Mouse (Mus musculus) spleen, postnatal 14 days (tissue): ENCODE data around the gene P2rx1.

ENCODE experiments used
- DNase-seq, 2 experiments: peaks; one replicate each; pipeline ENCODE4 v3.0.0; 2021 to 2022; ENCODE audit warnings: low spot score in 2 of 2

The P2rx1 gene

DNA sequence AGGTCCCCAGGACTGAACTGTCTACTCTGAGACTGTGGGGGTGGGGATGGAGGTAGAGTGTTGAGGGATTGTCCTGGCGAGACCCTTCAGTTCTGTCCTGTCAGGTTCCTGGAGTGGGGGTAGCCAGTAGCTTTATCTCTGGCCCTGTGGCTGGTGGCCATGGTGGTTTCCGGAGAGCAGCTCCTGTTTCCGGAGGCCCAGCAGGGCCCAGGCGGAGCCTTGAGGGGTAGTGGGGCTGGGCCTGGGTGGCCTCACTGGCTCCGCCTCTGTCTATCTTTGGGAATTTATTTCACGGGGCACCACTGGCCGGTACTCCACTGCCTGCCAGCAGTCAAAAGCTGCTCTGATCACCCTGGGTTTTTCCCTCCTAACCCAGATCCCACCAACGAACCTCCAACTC, at the start of gene P2rx1:
Gene P2rx1 (plus strand): TSS at position 333 of the 400 bp plus-strand sequence.
- DNase-seq, result no peak

- DNase-seq, result no peak
These were observed 47.5 kb upstream of the P2rx1 start for GRCm38 (mm10) chr11:72951137-72952000.

- DNase-seq, result no peak
These were observed 46.7 kb upstream of the P2rx1 start for GRCm38 (mm10) chr11:72952226-72952625.

DNA sequence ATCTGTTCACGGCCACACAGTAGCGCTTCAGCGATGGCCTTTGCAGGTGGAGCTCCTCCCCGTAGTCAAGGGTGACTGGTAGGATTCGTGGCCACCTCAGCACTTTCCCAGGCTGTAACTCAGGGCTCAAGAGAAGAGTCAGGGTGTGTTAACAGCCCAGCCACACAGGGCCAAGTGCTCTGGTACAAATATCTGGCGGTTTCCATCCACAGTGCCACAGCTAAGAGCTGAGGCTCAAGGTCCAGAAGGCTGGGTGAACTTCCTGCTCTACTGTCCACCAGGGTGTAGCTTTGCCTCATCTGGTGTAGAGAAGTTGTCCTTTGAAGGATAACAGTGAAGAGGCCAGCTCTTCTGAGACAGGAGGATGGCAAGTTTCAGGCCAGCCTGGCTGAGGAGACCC, 46.2 kb upstream of the P2rx1 start:
- no peak for DNase-seq

GRCm38 (mm10) chr11:72953116-72953439, 45.8 kb upstream of the P2rx1 start:
- no peak for DNase-seq

GRCm38 (mm10) chr11:72953440-72954151, 45.3 kb upstream of the P2rx1 start:
- no peak for DNase-seq

DNA sequence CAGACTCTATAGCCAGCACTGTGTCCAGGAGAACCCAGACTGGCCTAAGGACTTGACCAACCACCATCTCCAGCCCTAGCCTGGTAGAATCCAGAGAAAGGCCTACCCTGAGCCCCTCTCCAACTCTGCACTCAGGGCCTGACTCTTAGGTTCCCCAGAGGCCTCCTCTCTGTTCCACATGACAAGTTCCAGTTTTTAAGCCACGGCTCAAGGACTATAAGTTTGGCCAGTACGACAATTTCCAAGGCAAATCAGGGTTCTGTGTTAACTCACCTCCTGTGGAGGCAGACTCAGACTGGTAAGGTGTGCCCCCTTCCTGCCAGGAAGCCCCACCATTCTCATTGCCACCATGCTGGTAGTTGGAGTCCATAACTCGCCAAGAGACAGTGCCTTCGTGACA, 44.7 kb upstream of the P2rx1 start:
- DNase-seq, result no peak

GRCm38 (mm10) chr11:72955339-72955974, 43.4 kb upstream of the P2rx1 start:
- DNase-seq, result no peak

DNA sequence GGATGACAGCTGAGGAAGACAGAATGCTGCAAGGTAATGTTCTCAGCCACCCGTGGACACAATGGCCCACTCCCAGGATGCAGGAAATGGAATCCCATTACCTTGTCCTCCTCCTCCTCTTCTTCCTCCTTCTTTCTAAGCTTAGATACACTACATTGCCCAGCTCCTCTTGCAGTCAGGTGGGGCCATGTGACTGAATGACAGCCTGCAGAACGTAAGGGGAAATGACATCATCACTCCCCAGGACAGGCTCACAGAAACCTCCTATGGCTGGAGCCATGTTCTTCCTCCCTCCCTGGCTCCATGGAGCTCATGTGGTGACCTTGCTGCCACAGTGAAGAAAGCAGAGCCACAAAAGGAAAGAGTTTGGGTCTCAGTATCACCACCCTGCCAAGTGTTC, 41.6 kb upstream of the P2rx1 start:
- no peak for DNase-seq

DNA sequence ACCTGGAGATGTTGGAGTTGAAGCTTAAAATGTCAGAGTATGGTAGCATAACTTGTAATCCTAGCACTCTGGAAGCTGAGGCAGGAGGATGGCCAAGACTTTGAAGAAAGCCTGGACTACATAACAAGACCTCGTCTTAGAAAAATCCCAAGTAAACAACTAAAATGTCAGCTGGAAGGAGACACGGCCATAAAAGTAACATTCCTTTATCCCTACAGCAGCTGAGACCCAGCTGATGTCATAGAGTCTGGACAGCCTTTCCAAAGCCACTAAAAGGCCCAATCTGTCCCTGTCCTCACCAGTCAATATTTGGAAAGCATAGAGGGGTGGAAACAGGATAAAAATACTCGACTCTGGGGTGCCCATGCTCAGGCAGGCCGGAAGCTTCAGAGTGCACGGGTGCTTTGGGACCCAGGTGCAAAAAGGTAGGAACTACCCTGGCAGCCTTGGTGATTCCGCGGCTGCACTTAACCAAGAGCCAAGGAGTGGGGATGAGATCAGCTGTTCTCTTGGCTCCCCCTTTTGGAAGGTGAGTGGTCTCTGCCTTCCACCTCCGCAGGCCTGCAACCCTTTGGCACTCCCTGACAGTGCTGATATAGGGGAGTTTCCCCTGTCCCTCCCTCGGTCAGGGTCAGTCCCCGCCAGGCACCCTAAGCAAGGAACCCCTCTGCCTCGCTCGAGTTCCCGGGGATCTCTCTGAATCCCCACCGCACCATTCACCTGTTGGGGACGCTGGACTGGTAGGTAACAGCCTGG, 38.8 kb upstream of the P2rx1 start:
- DNase-seq, result no peak

DNA sequence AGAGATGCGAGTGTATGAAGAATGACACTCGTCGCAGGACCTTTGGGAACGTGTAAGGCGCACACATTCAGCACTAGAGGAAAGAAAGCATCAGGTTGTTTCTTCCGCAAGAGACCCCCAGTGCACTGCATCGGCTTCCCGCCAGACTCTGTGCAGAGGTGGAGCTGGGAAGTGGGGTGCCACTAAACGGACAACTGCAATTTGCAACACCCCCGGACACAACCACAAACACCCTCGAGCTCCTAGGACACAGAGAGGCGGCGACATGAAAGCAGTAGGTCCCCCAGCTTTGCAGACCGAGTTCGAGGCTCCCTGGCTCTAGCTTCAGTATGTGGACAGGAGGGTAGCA, 38.2 kb upstream of the P2rx1 start:
- no peak for DNase-seq

GRCm38 (mm10) chr11:72961072-72961980, 37.6 kb upstream of the P2rx1 start, which contains the start of gene Atp2a3:
Gene Atp2a3 (plus strand): TSS chr11:72961169.
- DNase-seq, result peak; percentile 62 to 64

DNA sequence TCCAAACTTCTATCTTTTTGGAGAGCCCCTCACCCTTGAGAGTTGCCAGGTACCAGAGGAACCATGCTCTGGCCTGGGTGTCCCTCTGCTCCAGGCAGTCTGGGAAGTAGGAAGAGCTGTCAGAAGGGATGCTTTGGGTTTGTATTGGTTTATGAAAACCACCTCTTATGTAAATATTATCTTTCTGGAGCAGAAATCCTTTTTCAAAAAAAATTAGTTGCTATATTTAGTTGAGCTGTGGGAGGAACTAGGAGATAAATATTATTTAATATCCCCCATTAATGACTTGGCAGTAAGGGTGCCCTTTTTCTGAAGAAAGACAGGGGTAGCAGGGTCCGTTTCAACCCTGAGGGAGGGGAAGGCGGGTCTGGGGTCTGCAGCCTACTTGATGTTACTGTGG, 36.5 kb upstream of the P2rx1 start:
- DNase-seq, result no peak

- no peak for DNase-seq
These were observed 35.7 kb upstream of the P2rx1 start for GRCm38 (mm10) chr11:72963058-72963788.

DNA sequence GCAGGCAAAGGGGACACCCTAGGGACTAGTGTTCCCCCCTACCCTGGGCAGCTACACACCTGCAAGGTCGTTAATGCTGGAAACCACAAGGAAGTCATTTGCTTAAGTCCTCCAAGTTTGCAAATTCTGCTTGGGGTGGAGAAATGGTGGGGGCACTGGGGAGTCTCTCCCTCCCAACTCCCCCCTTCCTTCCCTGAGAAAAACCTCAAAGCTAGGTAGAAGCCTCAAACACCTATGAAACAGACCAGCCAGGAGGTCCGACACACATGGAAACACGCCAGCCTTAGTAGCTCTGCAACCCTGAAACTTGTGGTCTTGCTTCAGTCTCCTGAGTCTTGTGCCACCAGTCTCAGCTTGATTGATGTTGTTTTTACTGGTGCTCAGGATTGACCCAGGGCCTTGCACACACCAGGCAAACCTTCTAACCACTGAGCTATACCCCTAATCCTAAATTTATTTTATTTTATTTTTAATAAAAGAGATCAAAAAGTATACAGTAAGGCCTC, 35.1 kb upstream of the P2rx1 start:
- no peak for DNase-seq

DNA sequence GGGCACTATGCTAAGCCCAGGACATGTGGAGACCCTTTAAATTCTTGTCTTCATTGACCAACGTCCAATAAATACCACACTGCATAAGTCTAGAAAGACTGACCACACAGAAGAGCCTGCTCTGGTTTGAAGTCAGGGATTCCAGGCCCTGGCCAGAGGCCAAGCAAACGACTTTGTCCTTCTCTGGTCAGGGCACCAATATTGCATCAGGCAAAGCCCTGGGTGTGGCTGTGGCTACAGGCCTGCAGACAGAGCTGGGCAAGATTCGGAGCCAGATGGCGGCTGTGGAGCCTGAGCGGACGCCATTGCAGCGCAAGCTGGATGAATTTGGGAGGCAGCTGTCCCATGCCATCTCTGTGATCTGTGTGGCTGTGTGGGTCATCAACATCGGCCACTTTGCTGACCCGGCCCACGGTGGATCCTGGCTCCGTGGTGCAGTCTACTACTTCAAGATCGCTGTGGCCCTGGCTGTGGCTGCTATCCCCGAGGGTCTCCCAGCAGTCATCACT, 23.9 kb upstream of the P2rx1 start:
- DNase-seq, result no peak

DNA sequence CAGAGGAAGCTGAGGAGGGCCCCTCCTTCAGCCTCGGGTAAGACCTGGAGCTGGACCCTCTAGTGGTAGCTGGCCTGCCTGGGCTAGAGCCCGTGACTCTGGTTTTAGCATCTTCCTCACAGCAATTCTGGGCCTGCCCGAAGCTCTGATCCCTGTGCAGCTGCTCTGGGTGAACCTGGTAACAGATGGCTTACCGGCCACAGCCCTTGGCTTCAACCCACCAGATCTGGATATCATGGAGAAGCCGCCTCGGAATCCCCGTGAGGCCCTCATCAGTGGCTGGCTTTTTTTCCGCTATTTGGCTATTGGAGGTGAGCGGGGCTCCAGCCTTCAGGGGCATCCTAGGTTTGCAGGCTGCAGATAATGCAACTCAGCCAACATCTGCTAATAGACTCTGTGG, 16.4 kb upstream of the P2rx1 start:
- no peak for DNase-seq

DNA sequence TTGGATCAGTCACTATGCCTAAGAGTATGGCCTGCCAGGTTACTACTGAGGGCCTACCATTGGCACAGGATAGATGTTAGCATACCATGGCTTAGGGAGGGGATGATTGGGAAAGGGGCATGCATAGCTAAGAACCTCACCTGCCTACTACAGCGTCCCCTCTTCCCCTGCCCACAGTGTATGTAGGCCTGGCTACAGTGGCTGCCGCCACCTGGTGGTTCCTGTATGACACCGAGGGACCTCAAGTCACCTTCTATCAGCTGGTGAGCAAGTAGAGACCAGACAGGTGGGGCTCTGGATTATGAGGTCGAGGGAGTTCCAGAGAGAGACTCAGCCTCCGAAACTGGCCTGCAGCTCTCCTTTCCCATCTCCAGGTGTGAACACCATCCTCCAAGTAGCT, 15.6 kb upstream of the P2rx1 start:
- DNase-seq, result no peak

DNA sequence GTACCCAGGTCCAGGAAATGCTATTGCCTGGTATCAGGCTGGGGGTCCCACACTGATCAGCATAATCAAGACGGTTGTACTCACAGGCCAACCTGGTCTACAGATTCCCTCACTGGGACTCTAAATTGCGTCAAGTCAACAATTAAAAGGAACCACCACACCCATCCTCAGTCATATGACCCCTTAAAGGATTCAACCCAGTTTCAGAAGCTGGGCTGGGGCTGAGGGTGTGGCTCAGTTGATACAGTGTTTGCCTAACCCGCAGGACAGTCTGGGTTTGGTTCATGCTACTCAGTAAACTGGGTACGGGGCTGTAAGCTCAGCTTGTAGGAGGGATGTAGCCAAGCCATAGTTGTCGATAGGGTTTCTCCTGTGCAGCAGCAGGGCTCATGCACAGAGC, 12.2 kb upstream of the P2rx1 start:
- no peak for DNase-seq

DNA sequence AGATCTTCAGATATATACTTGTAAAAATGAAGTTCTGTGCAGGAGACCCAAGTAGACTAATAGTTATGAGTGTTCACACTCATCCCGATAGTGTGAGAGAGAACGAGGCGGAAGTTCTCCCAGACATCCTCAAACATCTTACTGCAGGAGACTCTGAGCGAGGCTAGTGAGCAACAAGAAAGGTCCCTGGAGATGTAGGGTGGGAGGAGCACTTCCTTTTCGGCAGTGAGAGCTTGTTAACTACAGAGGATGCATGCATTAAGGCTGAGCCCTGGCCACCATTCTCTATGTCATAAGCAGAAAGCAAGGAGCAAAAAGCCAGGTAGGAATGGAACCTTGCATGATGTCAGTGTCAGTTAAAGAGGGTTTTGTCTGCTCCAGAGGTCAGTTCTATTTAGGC, 11.7 kb upstream of the P2rx1 start:
- no peak for DNase-seq
